Mouse (Mus musculus) right cerebral cortex, adult 18-20 months (tissue): ENCODE data around the gene Hsd17b3.

Experiments
- DNase-seq: peaks from one replicate; pipeline ENCODE4 v3.0.0; 2022; ENCODE audit warnings: mixed read lengths

Hsd17b3 gene

DNA sequence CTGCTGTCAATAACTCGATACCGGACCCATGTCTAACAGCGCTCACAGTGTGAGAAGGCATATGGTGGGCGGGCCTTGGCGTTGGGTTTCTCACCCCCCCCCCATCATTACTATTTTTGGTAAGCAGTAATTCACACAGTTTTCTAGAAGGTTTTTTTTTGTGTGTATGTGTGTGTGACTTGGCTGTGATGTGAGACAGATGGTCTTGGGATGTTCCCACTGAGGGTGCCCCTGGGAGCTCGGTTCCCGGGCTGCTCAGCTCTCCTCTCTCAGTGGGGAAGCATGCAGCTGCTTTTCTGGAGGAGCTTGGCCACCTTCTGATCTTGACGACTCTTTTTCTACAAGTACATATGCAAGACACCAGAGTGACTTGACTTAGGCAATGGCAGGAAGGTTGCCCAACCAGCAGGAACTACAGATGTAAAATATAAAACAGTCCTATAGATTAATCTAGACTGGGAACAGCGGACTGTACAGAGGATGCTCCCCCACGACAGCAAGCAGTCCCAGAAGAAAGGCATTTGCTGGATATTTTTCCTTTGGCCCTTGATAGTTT lies 70.4 kb downstream of the Hsd17b3 start:
- DNase-seq: no peak

DNA sequence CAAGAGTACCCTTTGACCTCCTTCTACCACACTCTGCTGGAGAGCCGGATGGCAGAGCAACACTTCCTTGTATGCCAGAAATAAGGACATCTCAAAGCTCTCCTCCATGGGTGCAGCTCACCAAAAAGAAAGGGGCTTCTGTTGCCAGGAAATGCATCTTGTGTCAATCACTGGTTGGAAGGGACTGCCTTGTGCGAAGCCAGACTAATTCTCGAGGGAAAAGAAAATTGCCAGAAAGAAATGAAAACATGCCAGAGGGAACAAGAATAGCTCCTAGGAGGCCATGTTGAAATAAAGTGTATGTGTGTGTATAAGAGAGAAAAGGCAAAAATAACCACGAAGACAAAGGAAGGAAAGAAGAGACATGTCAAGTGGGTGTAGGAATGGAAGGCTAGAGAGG lies 73.0 kb downstream of the Hsd17b3 start:
- DNase-seq: no peak

DNA sequence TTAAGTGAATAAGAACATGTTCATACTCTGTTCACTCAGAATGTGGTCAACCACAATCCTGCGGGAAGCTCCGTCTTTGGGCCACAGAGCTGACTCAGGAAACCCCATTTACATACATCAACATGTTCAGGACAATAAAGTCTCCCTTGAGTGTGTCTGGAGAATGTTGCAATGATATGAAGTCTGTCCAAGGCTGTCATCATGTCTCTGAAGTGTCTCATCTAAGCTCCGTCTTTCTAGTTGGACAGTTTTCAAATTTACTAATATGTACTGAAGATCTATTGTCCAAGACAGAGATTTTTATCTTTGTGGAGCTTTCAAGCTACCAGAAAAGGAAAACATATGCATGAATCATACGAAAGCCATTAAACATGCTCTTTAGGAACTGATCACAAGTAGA lies 77.9 kb downstream of the Hsd17b3 start:
- DNase-seq: no peak
